Mouse (Mus musculus) megakaryocyte, embryonic 14.5 days (primary cell): ENCODE data around the gene Hdx.

Experiments
- FLI1 ChIP-seq: IDR thresholded peaks from 2 replicates; pipeline ENCODE4 v1.6.1; 2012; ENCODE audit warnings: low read length, inconsistent platforms, mixed read lengths
- GATA1 ChIP-seq: IDR thresholded peaks from 3 replicates; pipeline ENCODE4 v1.6.1; 2012; ENCODE audit warnings: mixed read lengths, low read length, inconsistent platforms, borderline replicate concordance

DNA sequence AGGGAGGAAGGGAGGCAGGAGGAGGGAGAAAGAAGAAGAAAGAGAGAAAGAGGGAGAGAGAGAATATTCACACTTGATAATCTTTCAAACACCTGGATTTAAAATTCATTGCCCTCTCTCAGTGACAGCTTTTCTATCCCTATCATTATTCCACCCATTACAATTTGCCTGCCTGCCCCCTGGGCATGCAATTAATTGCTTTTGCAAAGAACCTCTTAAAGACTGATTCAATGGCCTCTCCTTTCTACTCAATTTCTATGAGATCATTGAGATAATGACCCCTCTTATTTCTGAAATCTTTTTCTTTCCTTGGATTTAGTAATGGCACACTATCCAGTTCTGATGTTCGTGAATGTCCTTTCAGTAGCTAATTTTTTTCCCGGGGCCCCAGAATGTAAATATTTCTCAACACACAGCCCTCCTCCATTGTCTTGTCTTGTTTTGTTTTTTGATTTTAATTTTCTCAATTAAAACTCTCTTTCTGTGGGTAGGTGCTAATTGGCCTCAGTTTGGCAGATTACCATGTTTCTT lies 99.2 kb downstream of the Hdx start:
- TF ChIP-seq GATA1 (no peak), FLI1 (no peak)
